Mouse (Mus musculus): ENCODE data around the gene Csnk1e.
"Not testable (repeated sequence)": the region's sequence is repeated elsewhere in the genome, so short reads cannot be mapped to it uniquely, and the experiment has no call there.

Gene Csnk1e

DNA sequence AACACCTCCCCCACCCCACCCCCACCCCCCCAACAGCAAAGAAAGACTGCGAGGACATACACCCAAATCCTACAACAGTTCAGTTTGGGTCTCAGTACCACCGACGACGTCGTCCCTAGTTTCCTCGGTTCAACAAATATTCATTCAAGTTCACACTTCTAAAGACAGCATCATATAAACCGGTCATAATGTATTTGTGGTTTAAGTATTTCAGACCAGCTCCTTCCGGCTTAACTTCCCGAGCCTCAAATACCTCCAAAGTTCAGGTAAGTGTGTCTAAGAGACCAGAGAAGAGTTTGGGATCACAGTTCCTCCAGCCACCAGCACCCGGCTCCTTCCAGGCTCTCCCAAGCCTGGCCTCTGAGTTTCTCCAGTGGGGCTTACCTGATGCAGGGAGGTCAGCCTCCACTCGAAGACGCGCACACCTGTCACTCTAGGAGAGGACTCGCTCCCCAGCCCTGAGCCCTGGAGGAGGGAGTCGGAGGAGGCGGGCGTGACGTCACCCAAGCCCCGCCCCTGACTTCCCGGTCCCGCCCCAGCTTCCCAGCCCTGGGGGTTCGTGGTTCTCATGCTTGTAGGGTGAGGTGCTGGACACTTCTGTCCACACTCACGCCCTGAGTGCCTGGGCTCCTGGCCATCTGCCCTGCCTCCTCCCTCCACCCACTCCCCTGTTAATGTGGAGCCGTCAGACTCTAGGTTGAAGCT is at the start of gene Csnk1e:
Gene Csnk1e, minus strand, starts transcription at position 461 of the 705 bp plus-strand sequence.
- ATAC-seq (ENCODE audit: insufficient number of reproducible peaks, low FRiP score, low TSS enrichment) = no peak; the same call in 1 of the 2 replicates

DNA sequence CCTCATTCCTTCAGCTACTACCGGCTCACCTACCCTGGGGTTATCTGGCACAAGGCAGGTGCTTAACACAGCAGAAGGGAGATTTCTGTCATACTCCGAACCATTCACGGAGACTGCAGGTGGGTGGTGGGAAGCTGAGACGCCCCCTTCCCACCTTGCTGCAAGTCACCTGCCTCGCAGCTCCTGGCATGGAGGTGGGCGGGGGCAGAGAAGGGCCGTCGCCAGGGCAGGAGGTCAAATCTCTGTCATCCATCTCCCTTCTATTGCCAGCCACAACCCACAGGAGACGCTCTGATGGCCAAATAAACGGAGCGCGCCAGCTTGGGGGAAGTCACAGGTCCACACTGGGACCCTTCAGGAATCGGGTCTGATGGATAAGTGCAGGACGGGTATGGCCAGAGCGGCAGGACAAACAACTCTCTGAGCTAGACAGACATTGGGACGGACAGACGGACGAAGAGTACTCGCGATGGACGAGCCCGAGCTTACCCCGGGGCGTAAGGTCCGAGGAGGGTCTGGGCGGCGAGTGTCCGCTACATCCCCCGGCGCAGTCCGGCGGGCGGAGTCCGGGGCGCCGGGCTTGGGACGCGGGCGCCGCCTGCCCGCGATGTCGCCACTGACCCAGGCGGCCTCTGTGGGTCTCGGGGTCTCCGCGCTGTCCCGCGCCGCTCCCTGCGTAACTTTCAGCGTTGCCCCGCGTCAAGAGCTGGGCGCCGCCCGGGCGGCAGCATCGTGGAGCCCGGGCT is 49.5 kb upstream of the Csnk1e start, which contains the start of gene Kcnj4:
Gene Kcnj4, minus strand, starts transcription at position 535 of the 746 bp plus-strand sequence.
- ATAC-seq (ENCODE audit: insufficient number of reproducible peaks, low FRiP score, low TSS enrichment) = no peak

DNA sequence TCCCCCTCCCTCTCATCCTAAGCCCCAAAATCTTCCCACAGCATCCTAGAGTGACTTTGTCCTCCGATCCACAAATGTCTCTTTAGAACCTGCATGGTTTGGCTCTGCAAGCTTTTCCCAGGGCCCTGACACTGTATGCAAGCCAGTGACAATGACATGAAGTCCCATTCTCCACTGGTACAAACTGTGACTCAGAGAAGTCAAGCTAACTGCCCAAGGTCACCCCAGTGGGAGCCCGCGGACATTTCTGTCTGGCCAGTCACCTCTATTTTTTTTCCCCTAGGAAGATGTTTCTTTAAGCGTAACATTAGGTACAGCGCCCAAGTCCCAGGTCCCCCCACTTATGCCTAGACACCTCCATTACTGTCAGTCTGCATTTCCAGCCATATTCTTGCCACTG is 48.1 kb upstream of the Csnk1e start:
- ATAC-seq (ENCODE audit: insufficient number of reproducible peaks, low FRiP score, low TSS enrichment) = no peak

DNA sequence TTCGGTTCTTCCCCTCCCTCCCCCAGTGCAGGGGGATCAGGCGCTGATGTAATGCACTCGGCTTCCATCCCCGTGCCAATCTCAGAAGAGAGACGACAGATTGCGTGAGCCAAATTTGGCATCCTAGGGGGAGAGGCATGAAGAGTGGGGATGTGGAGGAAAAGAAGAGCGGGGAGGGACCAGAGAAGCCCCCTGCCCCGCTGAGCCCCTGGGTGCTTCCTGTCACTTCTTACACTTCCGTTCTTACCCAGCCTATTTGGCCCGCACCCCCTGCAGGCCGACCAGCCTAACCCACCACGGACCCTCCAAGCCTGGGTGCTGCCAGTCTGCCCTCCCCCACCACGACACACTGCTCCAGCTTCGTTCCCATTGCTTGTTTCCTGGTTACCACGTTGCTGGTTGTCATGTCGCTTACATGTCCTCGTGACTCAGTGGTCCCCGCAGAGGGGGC is 47.5 kb upstream of the Csnk1e start:
- no peak for ATAC-seq (ENCODE audit: insufficient number of reproducible peaks, low FRiP score, low TSS enrichment)

DNA sequence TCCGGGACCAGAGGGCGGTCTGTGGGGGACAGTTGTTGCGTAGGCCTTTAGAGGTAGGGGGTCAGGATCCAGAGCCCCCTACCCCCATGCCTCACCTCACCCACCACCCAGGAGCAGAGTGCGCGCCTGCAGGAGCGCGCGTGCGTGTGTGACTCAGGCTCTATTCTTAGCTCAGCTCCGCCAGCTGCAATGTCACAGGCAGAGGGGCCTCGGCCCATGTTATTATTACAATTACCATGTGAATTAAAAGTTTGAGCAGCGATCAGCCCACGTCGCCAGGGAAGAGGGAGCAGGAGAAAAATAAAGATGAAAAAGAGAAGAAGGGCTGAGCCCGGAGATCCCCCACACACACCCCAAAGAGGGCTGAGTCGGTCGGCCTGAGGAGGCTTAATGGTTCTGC is 44.7 kb upstream of the Csnk1e start:
- ATAC-seq (ENCODE audit: insufficient number of reproducible peaks, low FRiP score, low TSS enrichment) = no peak

DNA sequence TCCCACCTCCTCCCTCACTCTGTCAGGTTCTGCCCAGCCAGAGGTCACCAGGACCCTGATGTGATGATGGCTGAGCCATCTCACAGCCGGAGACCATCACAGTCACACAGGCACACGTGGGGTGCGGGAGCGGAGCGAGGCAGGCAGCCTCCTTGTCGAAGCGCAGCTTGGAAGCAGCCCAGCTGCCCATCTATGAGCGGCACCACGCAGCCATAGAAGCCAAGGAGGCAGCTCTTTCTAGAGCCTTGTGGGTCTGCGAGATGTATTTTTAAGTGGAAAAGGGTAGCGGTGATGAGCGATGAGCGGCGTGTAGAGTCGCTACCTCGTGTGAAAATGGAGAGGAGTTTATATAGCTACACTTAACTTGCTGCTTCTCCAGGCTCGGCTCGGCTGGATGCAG is 38.2 kb upstream of the Csnk1e start:
- no peak for ATAC-seq (ENCODE audit: insufficient number of reproducible peaks, low FRiP score, low TSS enrichment)

DNA sequence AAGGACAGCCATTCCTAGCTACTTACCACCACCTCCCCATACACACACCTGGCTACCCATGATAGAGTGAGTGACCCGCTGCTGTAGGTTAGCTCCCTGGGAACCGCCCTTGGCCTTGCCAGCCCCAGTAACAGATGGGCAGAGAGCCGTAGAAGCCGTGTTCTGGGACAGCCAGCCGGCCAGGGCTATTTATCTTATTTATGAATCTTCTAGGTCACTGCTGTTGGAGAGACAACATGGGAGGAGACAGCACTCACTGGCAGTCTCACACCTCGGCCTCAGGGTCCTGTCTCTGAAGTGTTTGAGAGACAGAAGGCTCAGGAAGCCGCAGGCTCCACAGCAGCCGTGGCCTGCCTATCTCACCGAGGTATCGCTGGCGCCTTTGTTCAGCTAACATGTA is 34.1 kb upstream of the Csnk1e start:
- no peak for ATAC-seq (ENCODE audit: insufficient number of reproducible peaks, low FRiP score, low TSS enrichment)

DNA sequence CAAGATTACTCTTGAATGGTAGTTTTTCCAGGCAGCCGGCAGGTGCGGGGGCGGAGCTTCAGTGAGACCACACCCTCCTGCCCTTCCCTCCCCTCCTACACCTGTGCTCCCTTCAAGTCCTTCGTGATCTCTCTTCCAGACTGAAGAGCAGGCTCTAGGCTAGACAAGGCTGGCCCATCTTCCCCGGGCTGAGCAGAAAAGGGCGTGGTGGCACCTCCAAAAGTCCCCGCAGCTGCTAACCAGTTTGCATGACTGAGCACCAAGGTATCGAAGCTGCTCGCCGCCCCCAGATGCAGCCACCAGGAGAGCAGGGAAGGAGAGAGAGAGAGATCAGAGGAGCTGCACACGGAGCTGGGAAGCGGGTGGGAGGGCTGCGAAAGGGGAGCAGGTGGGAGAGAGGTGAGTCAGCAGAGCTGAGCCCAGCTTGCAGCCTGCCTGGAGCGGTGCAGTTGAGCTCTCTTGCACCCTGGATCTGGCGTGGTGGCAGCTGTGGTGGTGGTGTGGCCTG is 25.9 kb upstream of the Csnk1e start:
- no peak for ATAC-seq (ENCODE audit: insufficient number of reproducible peaks, low FRiP score, low TSS enrichment)

DNA sequence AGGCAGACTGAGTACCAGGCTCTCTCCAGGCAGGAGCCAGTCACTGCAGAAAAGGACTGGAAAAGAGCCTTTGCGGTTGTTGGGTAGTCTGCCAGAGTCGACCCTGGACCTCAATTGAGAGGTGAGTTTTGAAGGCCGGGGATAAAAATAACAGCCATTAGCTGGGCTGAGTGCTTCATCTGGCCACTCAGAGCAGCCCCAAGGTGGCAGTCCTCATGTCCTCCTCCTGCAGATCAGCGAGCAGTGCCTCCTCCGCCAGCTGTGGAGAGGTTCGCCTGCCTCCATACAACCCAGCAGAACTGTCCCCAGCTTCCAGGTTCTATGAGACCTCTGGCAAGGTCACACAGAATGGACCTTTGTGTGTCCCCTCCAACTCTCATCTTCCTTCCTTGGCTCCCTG is 21.9 kb upstream of the Csnk1e start:
- no peak for ATAC-seq (ENCODE audit: insufficient number of reproducible peaks, low FRiP score, low TSS enrichment)

DNA sequence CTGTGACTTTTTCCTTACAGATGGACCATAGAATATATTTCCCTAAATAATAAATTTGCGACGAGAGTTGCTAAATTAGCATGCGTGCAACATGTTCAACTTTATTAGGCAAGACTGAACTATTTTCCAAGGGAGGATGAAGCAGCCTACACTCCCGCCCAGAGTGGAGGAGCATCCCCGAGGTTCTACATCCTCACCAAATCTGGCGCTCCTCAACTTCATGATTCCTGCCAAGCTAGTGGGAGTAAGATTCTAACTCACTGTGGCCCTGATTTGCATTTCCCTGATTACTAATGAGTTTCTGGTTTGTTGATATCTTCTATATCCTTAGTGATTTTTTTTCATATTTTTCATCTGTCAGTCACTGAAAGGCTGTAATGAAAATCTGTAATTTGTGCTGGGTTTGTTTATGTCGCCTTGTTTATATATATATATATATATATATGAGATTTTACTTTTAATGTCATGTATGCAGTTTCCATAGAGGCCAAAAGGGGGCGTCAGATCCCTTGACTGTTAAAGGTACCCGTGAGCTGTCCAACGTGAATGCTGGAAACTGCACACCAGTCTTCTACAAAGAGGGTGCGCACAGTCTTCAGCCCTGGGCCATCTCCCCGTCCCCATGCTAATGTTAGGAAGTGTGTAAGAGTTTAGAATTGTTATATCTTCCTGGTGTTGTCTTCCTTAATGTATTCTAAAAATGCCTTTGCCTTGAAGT is 18.4 kb upstream of the Csnk1e start:
- ATAC-seq (ENCODE audit: insufficient number of reproducible peaks, low FRiP score, low TSS enrichment) = no peak

DNA sequence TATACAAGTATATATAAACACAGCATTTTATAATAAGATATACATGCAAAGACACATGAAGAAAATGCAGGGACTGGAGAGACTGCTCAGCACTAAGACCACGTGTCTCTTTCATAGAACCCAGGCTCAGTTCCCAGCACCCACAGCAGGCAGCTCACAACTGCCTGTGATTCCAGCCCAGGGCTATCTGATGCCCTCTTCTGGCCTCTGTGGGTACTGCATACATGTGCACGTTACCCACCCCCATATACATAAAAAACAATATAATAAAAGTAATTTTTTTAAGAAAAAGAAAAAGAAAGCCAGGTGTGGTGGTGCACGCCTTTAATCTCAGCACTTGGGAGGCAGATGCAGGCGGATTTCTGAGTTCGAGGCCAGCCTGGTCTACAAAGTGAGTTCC is 17.7 kb upstream of the Csnk1e start:
- no peak for ATAC-seq (ENCODE audit: insufficient number of reproducible peaks, low FRiP score, low TSS enrichment)

DNA sequence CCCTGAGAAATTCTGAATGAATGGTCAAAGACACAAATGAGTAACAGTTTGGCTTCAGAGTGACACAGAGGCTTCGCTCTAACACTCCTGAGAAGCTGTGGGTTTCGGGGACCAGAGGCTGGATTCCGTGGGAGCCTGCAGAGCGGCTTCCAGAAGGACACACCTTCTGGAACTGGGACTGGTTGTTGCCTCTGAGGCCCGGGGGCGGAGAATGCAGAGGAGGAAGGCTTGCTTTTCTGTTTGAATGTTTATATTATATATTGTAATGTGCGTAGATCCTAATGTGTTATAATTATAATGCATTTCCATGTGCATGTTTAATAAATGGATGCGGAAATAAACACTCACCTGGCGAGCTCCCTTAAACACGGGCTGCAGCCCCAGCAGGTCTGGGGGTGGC is 15.7 kb upstream of the Csnk1e start:
- no peak for ATAC-seq (ENCODE audit: insufficient number of reproducible peaks, low FRiP score, low TSS enrichment)

DNA sequence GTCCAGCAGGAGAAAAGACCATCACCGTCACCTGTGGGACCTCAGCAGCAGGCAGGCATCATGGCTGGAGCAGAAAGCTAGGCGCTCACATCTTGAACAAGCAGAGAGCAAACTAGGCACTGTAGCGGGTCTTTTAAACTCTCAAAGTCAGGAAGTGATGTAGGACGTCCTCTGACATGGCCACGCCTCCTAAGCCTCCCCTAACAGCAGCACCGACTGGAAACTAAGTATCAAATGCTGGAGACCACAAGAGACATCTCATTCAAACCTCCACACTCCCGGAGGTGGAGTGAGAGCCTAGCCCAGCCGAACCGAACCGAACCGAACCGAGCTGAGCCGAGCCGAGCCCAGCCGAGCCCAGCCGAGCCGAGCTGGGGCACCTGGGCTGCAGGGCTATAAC is 15.2 kb upstream of the Csnk1e start:
- ATAC-seq (ENCODE audit: insufficient number of reproducible peaks, low FRiP score, low TSS enrichment) = no peak

DNA sequence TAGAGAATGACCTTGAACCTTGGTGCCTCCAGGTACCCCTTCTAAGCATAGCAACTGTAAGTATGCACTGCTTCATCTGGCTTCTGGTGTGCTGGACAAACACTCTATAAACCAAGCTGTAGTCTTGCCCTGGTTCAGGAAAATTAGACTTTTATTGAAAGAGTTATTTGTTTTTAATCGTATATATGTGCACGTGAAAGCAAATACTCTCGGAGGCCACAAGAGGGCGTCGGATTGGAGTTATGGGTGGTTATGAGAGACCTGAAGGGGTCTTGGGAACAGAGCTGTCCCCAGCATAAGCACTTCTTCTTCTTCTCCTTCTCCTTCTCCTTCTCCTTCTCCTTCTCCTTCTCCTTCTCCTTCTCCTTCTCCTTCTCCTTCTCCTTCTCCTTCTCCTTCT is 14.2 kb upstream of the Csnk1e start:
- no peak for ATAC-seq (ENCODE audit: insufficient number of reproducible peaks, low FRiP score, low TSS enrichment)

DNA sequence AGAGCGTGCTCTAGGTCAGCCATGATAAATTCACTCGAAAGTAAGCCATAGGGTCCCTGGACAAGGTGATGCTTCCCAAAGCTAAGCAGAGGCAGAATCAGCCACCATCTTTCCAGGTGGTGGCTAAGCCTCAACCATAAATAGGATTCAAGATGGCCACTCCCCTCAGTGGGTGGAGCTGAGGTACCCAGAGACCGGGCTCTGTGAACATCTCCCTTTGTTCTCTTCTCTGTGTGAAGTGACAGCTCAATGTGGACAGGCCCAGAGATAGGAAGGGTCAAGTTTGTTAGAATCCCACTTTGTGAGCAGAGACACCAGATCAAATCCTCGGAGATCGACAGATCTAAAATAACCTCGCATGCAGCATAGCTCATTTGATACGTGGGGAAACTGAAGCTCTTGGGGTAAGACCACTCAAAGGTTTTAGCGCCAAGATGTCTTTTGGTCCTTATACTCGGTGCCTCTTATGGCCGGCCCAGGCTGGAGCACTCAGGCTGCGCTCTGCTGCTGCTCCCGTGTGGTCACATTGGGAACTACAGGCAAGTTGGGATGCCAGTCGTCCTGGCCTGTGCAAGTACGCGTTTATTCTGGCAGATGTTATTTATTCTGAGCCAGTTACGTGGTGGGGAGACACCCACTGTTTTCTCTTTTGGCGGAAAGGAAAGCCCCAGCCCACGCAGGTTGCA is 11.4 kb upstream of the Csnk1e start:
- ATAC-seq (ENCODE audit: insufficient number of reproducible peaks, low FRiP score, low TSS enrichment) = peak; percentile 72; the same call in 1 of the 2 replicates

DNA sequence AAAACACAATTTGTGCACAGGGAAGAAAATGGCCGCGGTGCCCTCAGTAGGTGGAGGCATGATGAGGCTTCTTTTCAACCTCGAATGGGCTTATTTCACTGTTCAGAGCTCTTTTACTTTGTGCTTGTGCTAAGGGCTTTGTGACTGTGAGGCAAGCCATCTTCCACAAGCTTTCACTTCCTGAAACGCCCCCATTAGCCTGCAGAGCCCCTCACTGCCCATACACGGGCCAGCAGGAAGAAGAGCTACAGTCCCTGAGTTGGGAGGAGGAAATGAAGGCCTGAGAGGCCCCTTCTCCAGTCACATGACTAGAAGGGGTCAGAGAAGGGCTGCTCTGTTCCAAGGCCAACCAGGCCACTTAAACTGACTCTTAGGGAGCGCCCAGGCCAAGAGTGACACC is 1.2 kb upstream of the Csnk1e start:
- no peak for ATAC-seq (ENCODE audit: insufficient number of reproducible peaks, low FRiP score, low TSS enrichment)

DNA sequence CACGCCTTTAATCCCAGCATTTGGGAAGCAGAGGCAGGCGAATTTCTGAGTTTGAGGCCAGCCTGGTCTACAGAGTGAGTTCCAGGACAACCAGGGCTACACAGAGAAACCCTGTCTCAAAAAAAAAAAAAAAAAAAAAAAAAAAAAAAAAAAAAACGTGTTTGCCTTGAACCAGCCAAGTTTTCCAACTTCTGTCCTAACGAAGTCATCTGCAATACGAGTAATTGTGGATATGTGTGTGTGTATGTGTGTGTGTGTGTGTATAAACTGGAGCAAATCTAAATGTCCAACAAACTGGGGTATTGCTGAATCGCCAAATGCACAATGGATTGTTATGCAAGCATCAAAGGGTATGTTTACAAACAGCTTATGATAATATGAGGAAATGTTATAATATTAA is 738 bp upstream of the Csnk1e start:
- ATAC-seq (ENCODE audit: insufficient number of reproducible peaks, low FRiP score, low TSS enrichment) = not testable (repeated sequence)

DNA sequence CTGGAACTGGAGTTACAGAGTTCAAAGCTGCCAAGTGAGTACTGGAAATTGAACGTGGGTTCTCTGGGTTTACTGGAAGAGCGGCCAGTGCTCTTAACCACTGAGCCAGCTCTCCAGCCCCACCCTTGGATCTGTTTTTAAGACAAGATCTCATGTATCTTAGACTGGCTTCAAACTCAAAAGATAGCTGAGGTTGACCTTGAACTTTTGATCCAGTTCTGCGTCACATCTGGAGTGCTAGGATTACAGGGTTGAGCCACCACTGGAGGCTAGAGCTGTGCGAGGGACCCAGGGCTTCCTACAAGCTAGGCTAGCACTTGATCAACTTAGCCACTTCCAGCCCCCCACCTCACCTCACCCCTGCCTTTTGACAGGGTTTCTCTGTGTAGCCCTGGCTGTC is 1.5 kb downstream of the Csnk1e start:
- no peak for ATAC-seq (ENCODE audit: insufficient number of reproducible peaks, low FRiP score, low TSS enrichment)

DNA sequence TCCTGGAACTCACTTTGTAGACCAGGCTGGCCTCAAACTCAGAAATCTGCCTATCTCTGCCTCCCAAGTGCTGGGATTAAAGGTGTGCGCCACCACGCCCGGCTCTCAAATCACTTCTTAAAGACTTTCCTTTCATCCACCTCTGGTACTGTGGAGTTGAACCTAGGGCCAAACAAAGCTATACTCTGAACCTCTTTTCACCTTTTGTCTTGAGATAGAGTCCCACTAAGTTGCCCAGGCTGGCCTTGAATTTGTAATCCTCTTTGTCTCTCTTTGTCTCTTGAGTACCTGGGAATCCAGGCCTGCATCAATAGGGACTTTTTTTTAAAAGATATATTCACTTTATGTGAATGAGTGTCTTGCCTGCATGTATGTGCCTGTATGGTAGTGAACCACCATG is 7.3 kb downstream of the Csnk1e start:
- no peak for ATAC-seq (ENCODE audit: insufficient number of reproducible peaks, low FRiP score, low TSS enrichment)
